Mouse (Mus musculus) neural tube, embryonic 14.5 days (tissue): ENCODE measurements at regions not wholly inside any gene's neighbourhood (a gene's known extent, or its start where the extent isn't known, plus 50 kb on each side); places are given as distances from the start of the nearest gene placed in this dataset.

Source experiments
- ATAC-seq: fragments of 200-750 bp; cut with Nextera tagmentation; 2 replicates; pipeline ENCODE4 v1.8.0; 2017; ENCODE audit warnings: low read depth, mild to moderate bottlenecking, moderate TSS enrichment, moderate library complexity
- H3K27ac ChIP-seq: fragments of 300-500 bp; sonication (generic); 2 replicates; pipeline ENCODE4 v1.5.1; 2014; ENCODE audit warnings: low read depth, mild to moderate bottlenecking, control low read depth, low read length, moderate library complexity, mixed read lengths
- H3K27me3 ChIP-seq: fragments of 300-500 bp; sonication (generic); 2 replicates; pipeline ENCODE4 v1.6.1; 2014; ENCODE audit warnings: low read length; ENCODE audit not compliant: control insufficient read depth, insufficient read depth
- H3K36me3 ChIP-seq: fragments of 300-500 bp; sonication (generic); 2 replicates; pipeline ENCODE4 v1.6.1; 2014; ENCODE audit warnings: low read length, mixed read lengths; ENCODE audit not compliant: control insufficient read depth, insufficient read depth
- H3K4me1 ChIP-seq: fragments of 300-500 bp; sonication (generic); 2 replicates; pipeline ENCODE4 v1.6.1; 2014; ENCODE audit warnings: low read length; ENCODE audit not compliant: control insufficient read depth, insufficient read depth
- H3K4me2 ChIP-seq: fragments of 300-500 bp; sonication (generic); 2 replicates; pipeline ENCODE4 v1.6.1; 2014; ENCODE audit warnings: mild to moderate bottlenecking, low read depth, low read length, control low read depth
- H3K4me3 ChIP-seq: fragments of 300-500 bp; sonication (generic); 2 replicates; pipeline ENCODE4 v1.5.1; 2014; ENCODE audit warnings: low read depth, low read length, control low read depth, mixed read lengths
- H3K9ac ChIP-seq: fragments of 300-500 bp; sonication (generic); replicated peaks from 2 replicates; pipeline ENCODE4 v1.6.1; 2014; ENCODE audit warnings: low read depth, mild to moderate bottlenecking, control low read depth, low read length, mixed read lengths
- H3K9me3 ChIP-seq: fragments of 300-500 bp; sonication (generic); 2 replicates; pipeline ENCODE4 v1.6.1; 2016; ENCODE audit warnings: low read length; ENCODE audit not compliant: control insufficient read depth
- WGBS: fragments of 180-500 bp; shearing (Covaris S2); extraction: QIAGEN DNeasy Blood & Tissue Kit; methylation state at CpG from one replicate; pipeline ENCODE4 v1.1.7; 2014; 5-methylcytosine and 5-hydroxymethylcytosine counted together

DNA sequence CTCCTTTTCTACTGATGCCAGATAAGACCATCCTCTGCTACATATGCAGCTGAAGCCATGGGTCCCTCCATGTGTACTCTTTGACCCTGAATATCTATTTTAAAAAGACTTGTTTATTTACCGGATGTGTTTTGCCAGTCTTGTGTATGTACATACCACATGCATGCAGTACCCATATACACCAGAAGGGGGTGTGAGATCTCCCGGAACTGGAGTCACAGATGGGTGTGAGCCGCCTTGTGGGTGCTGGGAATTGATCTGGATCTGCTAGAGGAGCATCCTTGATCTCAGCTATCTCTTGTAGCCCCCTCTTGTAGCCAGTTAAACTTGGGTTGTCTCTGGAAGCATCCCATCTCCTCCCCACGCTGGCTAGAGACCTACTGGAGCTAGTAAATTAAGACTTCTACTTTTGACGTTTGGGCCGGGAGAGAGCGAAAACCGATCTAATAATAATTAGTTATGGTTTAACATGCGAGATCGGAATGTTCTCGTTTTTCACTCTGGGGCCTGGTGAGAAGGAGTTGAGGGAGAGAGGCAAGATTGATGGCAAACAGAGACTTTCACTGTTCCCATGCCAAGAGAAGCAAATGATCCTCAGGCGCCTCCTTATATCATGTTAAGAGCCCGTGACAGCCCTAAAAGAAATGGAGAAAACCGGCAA lies 77.6 kb downstream of the Gas1 start:
- ATAC-seq, result no peak; the same call in 1 of the 2 replicates
- Histone ChIP-seq H3K36me3 (no peaks in the 10 kb centered on the region), H3K9me3 (no peaks in the 10 kb centered on the region), H3K9ac (no peak overlapping the region), H3K27ac (no peak overlapping the region), H3K4me2 (no peak overlapping the region), H3K27me3 (no peaks in the 10 kb centered on the region), H3K4me3 (no peak overlapping the region), H3K4me1 (no peaks in the 10 kb centered on the region)
- 49% methylated on average over 14 of the region's 14 CpGs for WGBS

DNA sequence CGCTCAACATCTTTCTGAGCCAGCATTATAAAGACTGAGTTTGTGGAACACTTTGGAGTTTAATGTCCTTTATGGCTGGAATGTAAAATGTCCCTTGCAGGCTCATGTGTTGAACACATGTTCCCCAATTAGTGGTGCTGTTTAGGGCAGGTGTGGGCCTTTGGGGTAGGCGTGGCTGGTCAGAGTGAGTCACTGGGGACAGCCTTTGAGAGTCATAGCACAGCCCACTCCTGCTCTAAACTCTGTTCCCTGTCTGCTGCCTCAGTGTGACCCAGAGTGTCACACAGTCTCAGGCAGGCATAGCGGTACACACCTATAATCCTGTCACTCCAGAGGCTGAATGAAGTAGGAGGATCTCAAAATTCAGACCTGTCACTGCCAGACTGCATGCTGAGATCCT lies 78.8 kb downstream of the Gas1 start:
- no peak overlapping the region for H3K27ac ChIP-seq
- no peak overlapping the region for H3K4me2 ChIP-seq
- WGBS, result 77% methylated on average over 3 of the region's 3 CpGs
- no peak for ATAC-seq
- no peaks in the 10 kb centered on the region for H3K27me3 ChIP-seq
- no peaks in the 10 kb centered on the region for H3K4me1 ChIP-seq
- H3K36me3 ChIP-seq, result no peaks in the 10 kb centered on the region
- no peak overlapping the region for H3K4me3 ChIP-seq
- H3K9me3 ChIP-seq, result no peaks in the 10 kb centered on the region
- H3K9ac ChIP-seq, result no peak overlapping the region

GRCm38 (mm10) chr13:60097776-60098175 lies 79.4 kb downstream of the Gas1 start:
- Histone ChIP-seq H3K9ac (no peak overlapping the region), H3K4me2 (no peak overlapping the region), H3K36me3 (no peaks in the 10 kb centered on the region), H3K27ac (no peak overlapping the region), H3K4me1 (no peaks in the 10 kb centered on the region), H3K27me3 (no peaks in the 10 kb centered on the region), H3K4me3 (no peak overlapping the region), H3K9me3 (no peaks in the 10 kb centered on the region)
- ATAC-seq, result no peak
- 47% methylated on average over 6 of the region's 6 CpGs for WGBS

DNA sequence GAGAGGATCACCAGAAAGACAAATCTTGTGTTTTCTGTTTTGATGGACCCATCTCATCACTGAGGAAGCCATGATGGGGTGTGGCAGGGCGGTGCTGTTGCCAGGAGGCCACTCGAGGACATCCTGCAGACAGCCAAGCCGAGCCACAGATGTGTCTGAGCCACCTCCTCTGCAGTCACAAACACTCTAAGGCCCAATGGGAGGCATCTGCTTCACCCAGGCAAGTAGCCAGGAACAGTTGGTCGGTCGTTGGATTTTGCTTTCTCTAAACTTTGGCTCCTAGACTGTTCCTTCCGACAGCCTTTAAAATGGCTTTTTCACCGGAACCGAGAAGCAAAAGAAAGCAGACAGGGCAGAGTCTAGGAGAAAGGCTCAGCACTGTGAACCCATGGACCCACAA lies 90.5 kb downstream of the Gas1 start:
- no peak for ATAC-seq
- Histone ChIP-seq H3K4me3 (no peak overlapping the region), H3K27ac (no peak overlapping the region), H3K4me2 (no peak overlapping the region), H3K4me1 (no peaks in the 10 kb centered on the region), H3K27me3 (no peaks in the 10 kb centered on the region), H3K9ac (no peak overlapping the region), H3K36me3 (no peaks in the 10 kb centered on the region), H3K9me3 (no peaks in the 10 kb centered on the region)
- 73% methylated on average over 8 of the region's 8 CpGs for WGBS

DNA sequence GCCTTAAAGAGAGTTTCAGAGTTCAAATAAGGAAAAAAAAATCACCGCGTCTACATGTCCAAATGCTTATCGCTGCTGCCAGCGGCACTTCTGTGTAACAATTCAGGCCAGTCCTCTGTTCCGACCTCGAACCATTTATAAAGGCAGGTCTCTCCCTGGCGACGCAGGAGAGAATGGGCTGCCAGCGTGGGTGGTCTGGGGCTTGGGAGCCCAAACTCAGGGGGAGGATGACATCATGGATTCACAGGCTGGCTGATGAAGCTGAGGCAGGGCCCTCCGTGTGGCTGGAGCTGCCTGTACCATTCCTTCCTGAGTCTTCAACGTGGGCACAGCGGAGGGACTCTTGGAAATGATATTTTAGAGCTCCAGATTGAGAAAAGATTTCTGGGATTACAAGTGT lies 92.2 kb downstream of the Gas1 start:
- no peak overlapping the region for H3K4me3 ChIP-seq
- H3K9me3 ChIP-seq, result no peaks in the 10 kb centered on the region
- no peak overlapping the region for H3K4me2 ChIP-seq
- WGBS, result 9% methylated on average over 12 of the region's 12 CpGs
- H3K27me3 ChIP-seq, result no peaks in the 10 kb centered on the region
- H3K36me3 ChIP-seq, result no peaks in the 10 kb centered on the region
- no peaks in the 10 kb centered on the region for H3K4me1 ChIP-seq
- H3K9ac ChIP-seq, result no peak overlapping the region
- no peak for ATAC-seq
- H3K27ac ChIP-seq, result no peak overlapping the region

GRCm38 (mm10) chr13:60084290-60084689 lies 92.9 kb downstream of the Gas1 start:
- Histone ChIP-seq H3K9ac (no peak overlapping the region), H3K4me3 (no peak overlapping the region), H3K4me1 (no peaks in the 10 kb centered on the region), H3K36me3 (no peaks in the 10 kb centered on the region), H3K9me3 (no peaks in the 10 kb centered on the region), H3K4me2 (no peak overlapping the region), H3K27ac (no peak overlapping the region), H3K27me3 (no peaks in the 10 kb centered on the region)
- no peak for ATAC-seq
- WGBS, result 71% methylated on average over 4 of the region's 4 CpGs

DNA sequence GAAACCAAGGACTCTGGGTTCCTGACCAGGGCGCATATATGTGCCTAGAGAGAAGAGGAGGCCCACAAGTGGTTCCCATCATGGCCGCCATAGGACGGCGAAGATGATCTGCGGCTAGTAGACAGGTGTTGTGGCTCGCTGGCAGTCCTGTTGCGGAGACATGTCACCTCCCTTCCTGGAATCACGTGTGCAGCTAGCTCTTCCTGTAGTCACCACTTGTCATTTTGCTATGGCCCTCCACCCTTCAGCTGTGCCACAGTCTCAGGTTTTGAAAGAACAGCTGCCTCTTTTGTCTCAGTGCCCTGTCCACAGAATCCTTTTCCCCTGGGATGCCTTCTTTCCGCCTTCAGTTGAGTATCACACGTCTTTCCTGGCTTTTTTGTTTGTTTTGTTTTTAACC lies 97.1 kb downstream of the Gas1 start:
- H3K36me3 ChIP-seq, result no peaks in the 10 kb centered on the region
- no peak overlapping the region for H3K9ac ChIP-seq
- ATAC-seq, result no peak
- WGBS, result 83% methylated on average over 10 of the region's 10 CpGs
- H3K27me3 ChIP-seq, result no peaks in the 10 kb centered on the region
- H3K4me3 ChIP-seq, result no peak overlapping the region
- no peak overlapping the region for H3K27ac ChIP-seq
- no peaks in the 10 kb centered on the region for H3K9me3 ChIP-seq
- no peak overlapping the region for H3K4me2 ChIP-seq
- no peaks in the 10 kb centered on the region for H3K4me1 ChIP-seq

DNA sequence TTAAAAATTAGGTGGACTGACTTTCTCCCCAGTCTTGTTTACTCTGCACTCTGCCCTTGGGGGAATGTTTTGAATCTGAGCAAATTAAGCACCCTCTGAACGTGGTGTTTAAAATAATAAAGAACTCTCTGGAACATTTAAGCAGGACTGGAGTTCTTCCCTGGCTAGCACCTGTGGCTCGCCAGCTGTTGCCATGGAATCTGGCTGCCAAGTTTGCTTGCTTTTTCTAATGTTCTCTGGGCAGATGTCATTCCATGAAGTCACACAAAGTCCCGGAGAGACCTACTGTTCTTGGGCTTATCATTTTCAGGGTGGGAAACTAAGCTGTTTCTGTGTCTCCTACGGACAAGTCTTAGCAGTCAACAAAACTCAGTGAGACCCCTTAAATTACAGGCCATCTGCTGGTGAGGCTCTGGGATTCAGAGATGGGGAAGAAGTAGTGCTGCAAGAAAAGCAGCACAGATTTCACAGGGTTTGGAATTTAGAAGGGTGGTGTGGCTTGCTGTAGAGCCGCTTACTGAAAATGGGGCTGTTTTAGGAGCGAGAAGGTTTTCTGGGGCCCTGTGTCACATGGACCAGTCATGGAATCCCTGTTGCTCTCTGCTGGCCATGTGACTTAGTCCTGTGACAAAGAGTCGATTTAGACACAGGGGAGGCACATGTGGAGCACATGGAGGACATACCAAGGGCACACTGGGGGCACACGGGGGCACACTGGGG lies 98.7 kb downstream of the Gas1 start:
- Histone ChIP-seq H3K36me3 (no peaks in the 10 kb centered on the region), H3K4me3 (no peak overlapping the region), H3K4me1 (no peaks in the 10 kb centered on the region), H3K27ac (no peak overlapping the region), H3K9ac (no peak overlapping the region), H3K27me3 (no peaks in the 10 kb centered on the region), H3K9me3 (no peaks in the 10 kb centered on the region), H3K4me2 (no peak overlapping the region)
- 81% methylated on average over 8 of the region's 8 CpGs for WGBS
- ATAC-seq, result no peak

DNA sequence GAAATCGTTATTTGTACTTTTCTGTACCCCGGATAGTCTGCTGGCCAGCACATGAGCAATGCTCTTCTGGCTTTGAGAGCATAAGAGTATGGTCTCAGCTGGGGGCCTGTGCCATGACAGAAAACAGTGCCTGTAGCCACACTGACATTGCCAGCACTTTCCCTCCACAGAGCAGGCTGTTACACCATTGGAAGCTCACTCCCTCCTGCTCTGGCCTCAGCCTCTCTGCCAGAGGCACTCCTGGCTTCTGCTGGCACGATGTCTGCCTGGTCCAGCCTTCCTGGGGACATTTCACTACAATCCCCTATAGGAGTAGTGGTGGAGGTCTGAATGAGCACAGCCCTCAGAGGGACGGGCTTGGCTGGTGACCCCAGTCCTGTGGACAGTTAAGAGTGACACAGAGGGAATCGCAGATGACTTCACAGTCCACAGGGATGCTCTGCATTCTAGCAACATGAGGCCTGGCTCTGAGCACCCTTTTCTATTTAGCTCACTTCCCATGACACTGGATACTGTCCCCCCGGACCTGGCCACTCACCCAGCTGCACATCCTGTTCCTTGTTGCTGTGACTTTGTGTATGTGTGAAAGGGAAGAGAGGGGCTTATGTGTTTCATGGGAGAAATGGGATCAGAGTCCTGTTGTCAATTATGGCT lies 100.9 kb downstream of the Gas1 start:
- Histone ChIP-seq H3K9ac (no peak overlapping the region), H3K36me3 (no peaks in the 10 kb centered on the region), H3K9me3 (no peaks in the 10 kb centered on the region), H3K4me2 (no peak overlapping the region), H3K4me3 (no peak overlapping the region), H3K4me1 (no peaks in the 10 kb centered on the region), H3K27me3 (no peaks in the 10 kb centered on the region), H3K27ac (no peak overlapping the region)
- WGBS, result 58% methylated on average over 6 of the region's 6 CpGs
- no peak for ATAC-seq
